Mouse (Mus musculus): ENCODE measurements around the gene Iars.
"Not testable (repeated sequence)": the region's sequence is repeated elsewhere in the genome, so short reads cannot be mapped to it uniquely, and the experiment has no call there.

Gene Iars

DNA sequence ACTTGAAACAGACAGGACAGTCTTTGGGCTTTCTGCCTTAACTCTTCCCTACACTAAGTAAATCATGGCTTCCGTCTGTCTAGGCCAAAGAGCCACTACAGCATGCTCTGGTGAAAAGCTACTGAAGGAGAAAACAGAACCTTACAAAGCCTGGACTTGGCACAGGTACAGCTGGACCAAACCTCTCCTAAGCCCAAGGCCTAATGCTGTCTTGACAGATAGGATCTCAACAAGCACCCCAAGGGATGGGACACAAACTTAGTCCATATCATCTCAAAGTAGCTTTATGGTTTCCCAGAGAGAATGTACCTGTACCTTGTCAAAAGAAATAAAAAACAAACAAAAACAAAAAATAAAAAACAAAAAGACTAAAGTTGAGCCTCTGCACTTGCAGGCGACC is 54.5 kb downstream of the Iars start:
- DNase-seq (ENCODE audit: low spot score): no peak

DNA sequence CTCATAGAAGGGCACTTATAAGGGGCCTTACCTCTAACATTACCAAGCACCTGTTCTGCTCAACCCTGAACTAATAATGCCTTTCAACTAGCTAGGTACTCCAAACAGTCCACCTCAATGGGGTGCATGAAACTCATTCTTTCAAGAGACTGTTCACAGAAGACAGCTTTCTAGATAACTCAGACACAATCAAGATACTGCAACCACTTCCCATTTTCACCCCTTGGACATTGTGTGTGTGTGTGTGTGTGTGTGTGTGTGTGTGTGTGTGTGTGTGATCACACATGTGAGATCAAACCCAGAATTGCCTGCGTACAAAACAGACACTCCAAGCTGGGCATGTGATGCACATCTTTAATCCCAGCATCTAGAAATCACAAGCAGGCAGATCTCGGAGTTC is 56.1 kb downstream of the Iars start:
- no peak for DNase-seq (ENCODE audit: low spot score)

DNA sequence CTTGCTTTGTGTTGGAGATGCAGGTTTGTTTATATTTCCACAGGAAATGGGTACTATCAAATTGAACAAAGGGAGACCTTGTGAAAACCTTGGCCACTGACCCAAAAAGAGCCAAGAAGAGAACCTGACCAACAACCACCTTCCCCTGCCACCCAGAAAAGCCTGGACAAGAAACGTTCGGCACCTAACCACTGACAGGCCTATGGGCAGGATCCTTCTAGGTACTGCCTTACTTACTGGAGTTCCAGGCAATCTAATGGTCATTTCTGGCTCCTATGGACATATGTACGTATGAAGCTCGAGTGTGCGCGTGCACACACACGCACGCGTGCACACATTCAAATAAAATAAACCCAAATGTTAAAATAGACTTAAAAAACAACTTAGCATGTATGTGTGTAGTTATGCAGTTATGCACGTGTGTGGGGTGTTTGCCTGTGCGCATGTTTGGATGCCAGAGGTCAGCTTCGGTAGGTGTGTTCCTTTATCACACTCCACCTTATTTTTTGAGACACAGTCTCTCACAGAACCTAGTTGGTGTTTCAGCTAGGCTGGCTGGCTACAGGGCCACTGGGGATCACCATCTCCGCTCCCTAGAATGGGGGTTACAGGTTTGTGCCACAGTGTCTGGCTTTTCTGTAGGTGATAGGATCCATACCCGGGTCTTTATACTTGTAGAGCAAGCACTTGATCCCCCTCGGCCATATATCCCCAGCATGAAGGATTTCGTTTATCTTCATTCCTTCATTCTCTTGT is 59.6 kb downstream of the Iars start:
- DNase-seq (ENCODE audit: low spot score): no peak

DNA sequence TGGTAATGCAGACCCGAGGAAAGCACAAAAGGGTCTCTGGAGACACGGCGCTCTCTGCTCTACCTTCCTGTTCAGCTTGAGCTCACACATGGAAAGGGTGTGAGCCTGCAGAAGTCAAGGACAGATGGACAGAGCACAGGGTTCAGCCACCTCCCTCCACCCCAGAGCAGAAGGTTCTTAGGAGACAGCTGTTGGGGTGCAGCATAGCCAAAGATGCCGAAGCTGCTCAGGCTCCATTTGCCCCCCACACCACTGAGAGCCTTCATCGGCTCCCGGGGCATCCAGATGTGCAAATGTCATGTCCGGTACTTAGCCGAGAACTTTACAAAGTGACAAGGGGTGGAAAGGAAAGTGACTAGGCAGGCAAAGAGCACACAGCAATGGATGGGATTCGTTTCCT is 74.7 kb downstream of the Iars start:
- DNase-seq (ENCODE audit: low spot score): no peak

DNA sequence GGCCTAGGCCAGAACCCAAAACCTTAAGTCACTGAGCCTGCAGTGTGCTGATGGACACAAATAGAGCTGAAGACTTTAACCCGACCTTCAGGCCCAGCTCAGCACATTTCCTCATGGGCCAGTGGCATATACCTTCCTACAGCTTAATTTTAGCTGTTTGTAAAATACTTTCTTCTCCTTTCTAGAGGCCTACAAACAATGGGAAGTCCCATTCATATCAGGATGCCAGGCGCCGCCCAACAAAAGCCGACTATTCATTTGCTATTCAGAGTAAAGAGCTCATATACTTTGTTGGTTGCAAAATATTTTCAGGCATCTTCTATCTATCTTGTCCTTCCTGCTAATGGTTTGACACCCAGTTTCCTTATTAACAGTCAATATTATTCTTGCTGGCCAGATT is 76.1 kb downstream of the Iars start:
- no peak for DNase-seq (ENCODE audit: low spot score)

DNA sequence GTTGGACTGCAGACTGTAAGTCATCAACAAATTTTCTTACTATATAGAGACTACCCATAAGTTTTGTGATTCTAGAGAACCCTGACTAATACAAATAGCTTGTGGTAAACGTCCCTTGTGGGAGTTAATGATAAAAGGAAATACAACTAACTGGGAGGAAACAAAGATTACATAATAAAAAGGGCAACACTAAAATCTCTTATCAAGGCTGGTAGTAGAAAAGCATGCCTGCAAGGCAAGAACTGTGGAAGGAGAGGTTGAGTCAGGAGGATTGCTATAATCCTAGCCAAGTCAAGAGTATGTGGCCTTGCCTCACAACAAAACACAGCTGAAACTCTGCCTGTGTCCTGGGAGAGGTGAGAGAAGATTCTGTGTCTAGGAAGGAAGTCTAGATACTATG is 78.8 kb downstream of the Iars start:
- no peak for DNase-seq (ENCODE audit: low spot score)

DNA sequence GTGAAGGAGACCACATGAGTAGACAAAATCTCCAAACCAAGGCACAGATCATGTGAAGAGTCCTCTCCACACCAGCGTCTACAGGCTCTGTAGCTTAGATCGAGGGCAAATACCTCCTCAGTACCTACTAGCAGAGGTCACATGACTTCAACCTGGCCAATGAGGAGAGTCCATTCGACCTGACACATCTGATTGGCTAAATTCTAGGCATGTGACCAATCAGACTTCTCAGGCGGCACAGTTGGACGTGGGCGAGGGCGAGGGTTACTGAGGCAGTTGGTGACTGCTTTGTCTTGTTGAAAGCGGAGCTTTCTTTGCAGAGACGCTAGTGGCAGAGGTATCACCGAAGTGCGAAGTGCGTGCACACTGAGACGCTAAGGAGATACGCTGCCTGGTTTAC is 80.3 kb downstream of the Iars start:
- no peak for DNase-seq (ENCODE audit: low spot score)

DNA sequence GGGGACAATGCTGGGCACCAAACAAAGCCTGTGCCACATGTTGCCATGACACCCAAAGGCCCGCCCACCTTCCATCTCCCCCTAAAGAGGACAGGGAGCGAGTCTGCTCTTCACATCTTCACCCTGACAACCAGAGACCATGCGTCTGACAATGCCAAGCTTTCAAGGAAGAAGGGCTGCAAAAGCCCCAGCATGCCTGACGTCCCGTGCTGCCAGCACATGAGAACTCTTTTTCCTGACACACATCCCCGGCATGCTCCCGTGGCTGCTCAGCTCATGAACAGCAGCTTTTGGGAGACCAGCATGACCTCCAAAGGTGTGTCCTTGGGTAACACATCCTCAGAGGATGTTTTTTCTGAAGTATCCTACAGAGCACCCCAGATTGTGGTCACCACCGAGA is 83.4 kb downstream of the Iars start:
- no peak for DNase-seq (ENCODE audit: low spot score)

DNA sequence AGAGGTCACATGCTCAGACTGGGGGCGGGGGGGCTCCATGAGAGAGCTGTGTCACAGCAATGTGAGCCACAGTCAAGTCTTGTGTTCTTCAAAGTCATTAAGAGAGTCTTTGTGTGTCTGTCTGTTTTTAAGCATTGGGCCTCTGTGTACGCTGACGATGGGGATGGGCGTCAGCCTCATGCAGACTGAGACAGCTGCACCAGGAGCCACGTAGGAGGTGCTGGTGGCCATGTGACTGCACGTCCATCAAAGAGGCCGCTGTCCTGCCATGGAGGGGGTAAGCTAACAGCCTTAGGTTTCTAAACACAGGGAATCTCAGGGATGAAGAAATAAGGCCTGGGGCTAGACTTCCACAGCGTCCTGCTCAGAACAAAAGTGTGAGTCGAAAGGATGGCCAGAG is 84.4 kb downstream of the Iars start:
- DNase-seq (ENCODE audit: low spot score): no peak

DNA sequence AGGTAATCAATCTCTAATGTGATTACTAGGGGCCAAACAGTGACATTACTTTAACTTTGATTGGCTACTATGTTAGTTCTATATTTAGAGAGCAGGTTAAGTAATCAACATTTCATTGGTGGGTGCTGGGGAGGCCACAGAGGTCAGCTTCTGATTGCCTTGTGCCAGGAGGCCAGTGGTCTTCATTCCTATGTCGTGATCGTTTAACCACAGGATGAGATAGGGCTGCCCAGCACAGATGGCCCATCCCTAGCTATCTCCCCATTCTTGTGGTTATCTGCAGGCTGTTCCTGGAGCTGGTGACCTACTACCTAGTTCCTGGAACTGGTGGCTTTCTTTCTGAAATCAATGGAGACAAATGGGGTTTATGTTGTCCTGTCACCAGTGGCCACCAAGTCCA is 86.1 kb downstream of the Iars start:
- no peak for DNase-seq (ENCODE audit: low spot score)

DNA sequence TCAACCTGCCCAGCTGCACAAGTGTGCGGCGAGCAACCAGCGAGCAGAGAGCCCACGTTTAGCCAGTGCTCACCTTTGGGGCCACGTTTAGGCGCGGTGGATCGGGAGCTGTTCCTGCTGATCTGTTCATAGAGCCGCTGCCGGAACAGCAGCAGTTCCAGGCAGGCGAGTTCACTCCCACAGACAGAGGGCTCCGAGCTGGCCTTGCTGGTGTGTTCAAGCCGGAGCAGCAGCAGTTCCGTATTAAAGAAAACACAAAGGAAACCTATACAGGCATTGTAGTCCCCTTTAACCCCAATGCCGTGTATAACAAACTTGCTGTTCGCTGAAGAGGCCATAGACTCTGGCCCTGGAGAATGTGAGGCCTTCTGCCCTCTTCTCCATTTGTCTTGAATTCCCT is 87.2 kb downstream of the Iars start:
- DNase-seq (ENCODE audit: low spot score): no peak

DNA sequence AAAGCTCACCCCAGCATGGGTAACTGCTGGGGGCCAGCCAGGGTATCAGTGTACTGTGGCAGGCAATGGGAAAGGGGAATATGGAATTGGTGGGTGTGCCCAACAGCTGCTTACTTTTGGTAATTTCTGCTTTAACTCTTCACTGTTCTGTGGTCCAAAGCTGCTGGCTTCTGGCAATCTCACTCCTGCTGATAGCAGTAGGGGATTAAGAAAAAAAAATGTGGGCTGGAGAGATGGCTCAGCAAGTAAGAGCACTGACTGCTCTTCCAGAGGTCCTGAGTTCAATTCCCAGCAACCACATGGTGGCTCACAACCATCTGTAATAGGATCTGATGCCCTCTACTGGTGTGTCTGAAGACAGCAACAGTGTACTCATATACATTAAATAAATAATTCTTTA is 89.6 kb downstream of the Iars start:
- DNase-seq (ENCODE audit: low spot score): not testable (repeated sequence)
